Mouse (Mus musculus) liver, adult 10 weeks (tissue): ENCODE data around the gene Chodl. TPM values are rescaled to one million over a fixed set of nuclear protein-coding genes. Genes with fewer than 3 reads are reported as not detected.

ENCODE experiments used
- polyA plus RNA-seq: library from polyadenylated mRNA; stranded (reverse); fragments of 350-450 nt; fragmentation: Illumina TruSeq; extraction: RNeasy Lipid Tissue Mini Kit (QIAGEN cat#74804); gene quantifications from one replicate; pipeline ENCODE4 v1.2.3, GENCODE M21; 2014; ENCODE audit warnings: low read depth, low replicate concordance

Chodl gene
- not detected for polyA plus RNA-seq

DNA sequence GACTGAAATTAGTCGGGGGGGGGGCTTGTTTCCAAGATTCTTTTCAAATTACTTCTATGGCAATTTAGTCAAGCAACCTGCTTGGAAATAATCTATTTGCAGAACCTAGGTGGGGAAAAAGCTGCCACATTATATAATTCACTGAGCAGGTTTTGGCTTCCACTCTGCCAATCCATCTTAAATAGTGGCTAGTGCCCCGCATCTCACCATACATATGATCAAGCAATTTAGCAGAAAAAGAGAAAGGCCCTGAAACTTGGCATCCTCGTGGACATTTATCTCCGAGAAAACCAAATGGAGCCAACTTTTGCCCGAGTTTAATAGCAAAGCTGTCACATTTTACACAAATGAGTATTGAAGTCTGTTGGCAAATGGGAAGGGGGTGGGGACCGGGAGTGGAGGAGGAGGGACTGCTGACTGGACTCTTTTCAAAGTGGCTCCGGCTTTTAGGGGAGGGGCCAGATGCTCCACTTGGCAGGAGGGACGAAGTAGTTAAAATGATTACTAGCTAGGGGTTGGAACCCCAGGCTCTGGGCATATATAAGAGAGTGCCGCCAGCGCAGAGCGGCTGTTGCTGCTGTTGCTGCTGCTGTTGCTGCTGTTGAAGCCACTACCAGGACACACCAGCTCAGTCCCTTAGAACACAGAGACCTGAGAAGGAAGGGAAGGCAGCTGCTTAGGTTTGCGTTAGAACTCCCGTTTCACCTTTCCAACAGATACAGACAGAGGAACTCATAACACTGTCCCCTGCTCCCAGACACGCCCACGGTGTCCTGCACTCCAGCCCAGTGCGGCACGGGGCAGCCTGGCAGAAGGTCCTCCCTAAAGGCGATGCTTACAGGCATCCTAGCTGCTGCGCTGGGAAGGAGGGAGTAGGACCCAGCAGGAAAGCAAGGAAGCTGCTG, at the start of gene Chodl:
Chodl (plus strand) TSS at position 567 of the 905 bp plus-strand sequence.

Other genes with a start within 250 kb of the Chodl start
- not detected for gene Tmprss15, start 160.1 kb downstream of the Chodl start, polyA plus RNA-seq